14 mouse cellular contexts compared by ENCODE assay signal in genomic region chr15:94183663-94184375, GRCm38 (mm10).
DNase-seq lines count a peak whose midpoint lies in the region.
"Had no signal": no experiment of that assay in that cellular context is flagged by ENCODE, and none has a peak within 500 bp of the region (broad histone marks: within the 10 kb centered on the region; RNA-seq: fewer than 3 reads in every experiment).

No protein-coding gene starts in this region.

- peak; percentile 84 for DNase-seq in ES-CJ7 (ENCODE audit: low read depth, low spot score)
- peak; percentile 91 for DNase-seq in R1 (ENCODE audit: low read depth, low spot score)
- DNase-seq in cerebellum, adult 9-11 months, result no peak
- DNase-seq in layer of hippocampus, adult 8-10 months (ENCODE audit: low spot score in 2 of 2), result no peak
- no peak for DNase-seq in kidney, adult 8-10 months
- DNase-seq: adrenal gland, adult 8-10 months; adrenal gland, postnatal 14 days; adrenal gland, postnatal 36 days; cerebellum, adult 11-12 months; cerebellum, adult 2 months; cerebellum, adult 9-10 months; cerebellum, postnatal 14 days; cerebellum, postnatal 36 days; embryo, embryonic 11 days had no signal

Comparison
In these comparisons a context has a peak if more than half of its experiments do, and no peak if none do; other contexts are left out.
1. DNase-seq: peak in ES-CJ7 (single experiment) and R1 (single experiment); none in cerebellum, adult 9-11 months (single experiment), layer of hippocampus, adult 8-10 months (0 of 2) and kidney, adult 8-10 months (0 of 2).